Mouse (Mus musculus): ENCODE measurements around the gene Tmem219. TPM values are rescaled to one million over a fixed set of nuclear protein-coding genes. Genes with fewer than 3 reads are reported as not detected.
A peak's percentile ranks its signal among the peaks of the same experiment; 100 is the strongest.

Gene Tmem219
- 10 to 100 TPM; 29.4 to 48.6 (median 37.2) TPM for total RNA-seq (2022)

DNA sequence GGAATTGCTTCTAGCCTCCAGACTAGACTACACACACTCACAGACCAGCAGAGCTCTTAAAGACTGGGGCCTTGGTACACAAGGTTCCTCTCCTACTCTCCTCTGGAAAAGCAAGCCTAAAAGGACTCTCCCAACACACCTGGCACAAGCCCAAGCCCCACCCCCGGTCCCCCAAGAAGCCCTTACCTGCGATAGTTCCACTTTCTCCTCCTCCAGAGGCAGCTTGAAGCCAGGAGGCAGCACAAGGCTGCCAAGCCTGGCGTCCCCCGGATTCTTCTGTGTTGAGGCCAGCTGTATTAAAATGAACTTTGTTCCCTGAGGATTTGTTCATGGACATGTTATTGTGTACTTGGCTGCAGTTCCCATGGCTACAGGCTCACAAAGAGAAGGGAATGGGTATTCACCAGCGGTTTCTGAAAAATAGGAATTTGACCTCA, at the start of gene Tmem219:
TSS of gene Tmem219 (minus strand) at position 294 of the 437 bp plus-strand sequence.
- DNase-seq = no peak

DNA sequence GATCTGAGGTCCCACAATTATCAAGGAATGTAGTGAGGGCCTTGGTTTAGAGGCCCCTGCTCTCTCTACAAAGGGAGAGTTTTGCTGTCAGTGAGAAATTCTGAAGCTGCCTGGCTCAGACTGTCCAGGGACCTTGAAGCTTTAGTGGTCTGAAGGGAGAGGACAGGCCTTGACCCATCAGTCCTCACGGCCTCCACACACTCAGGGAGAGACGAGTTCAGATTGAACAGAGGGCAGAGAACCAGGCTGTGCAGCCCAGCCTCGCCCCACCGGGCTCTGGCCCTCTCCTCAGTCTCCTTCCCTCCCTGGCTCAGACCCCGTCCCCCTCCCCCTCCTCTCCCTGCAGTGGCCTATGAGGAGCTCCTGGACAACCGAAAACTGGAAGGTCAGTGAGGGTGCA, 44.6 kb upstream of the Tmem219 start:
- peak; percentile 60 for DNase-seq

DNA sequence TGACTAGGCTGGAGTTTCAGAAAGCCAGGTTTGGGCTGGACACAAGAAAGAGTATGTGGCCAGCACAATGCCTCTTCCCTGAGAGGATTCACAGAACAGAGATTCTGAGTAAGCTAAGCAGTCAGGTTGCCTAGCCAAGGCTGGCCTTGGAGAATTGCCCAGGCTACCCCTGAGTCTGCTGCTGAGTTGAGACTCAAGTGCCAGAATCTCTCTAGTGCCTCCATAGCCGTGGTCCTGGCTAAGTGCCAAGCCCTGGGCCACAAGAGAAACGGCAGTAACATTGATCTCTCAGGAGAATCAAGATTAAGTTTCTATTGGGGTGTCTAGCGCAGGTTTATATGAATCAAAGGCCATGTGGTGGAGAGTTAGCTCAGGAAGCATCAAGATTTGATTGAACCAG, 42.9 kb upstream of the Tmem219 start:
- DNase-seq = no peak

DNA sequence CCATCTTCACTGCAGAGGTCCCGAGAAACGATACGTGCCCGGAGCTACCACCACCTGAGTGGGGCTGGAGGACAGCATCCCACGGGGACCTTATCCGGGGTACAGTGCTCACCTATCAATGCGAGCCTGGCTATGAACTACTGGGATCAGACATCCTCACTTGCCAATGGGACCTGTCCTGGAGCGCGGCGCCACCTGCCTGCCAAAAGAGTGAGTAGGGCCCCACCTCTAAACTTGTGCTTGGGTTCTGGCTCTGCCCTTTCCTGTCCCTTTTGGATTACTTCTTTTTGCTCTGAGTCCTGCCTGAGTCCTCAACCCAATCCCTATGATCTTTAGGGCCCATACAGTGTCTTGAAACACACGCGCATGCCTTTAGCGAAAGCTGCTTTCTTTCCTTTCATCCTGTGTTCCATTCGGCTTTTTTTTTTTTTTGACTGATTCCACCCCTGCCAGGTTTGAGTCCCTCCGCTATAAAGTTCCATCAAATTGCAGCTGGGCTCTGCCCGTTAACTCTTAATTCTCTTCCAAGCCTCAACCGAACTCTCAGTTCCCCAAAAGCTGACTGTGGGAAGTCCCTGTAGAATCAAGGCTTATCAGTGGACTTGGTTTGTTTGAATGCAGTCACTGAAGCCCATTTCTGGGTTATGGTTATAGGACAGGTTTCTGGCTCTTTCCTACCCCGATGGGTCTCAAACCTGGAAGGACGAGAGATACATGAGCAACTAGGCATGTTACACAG, 41.0 kb upstream of the Tmem219 start:
- no peak for DNase-seq

DNA sequence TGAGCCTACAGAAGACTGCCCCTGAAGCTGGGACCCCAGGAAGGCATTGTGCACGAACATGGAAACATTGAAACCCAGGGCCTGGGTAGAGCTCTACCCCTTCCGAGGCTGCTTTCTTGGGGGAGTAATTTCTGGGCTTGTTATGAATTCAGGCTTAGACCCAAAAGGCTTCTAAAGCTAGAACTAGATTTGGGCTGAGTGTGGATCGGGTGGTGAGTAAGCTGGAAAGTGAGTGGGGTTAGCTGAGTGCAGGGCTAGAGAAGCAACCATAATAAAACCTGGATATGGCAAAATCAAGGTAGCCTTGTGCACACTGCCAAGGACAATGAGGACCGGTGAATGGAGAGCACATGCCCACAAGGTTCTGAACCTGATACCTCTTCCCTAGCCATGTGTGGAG, 39.2 kb upstream of the Tmem219 start:
- DNase-seq = no peak

DNA sequence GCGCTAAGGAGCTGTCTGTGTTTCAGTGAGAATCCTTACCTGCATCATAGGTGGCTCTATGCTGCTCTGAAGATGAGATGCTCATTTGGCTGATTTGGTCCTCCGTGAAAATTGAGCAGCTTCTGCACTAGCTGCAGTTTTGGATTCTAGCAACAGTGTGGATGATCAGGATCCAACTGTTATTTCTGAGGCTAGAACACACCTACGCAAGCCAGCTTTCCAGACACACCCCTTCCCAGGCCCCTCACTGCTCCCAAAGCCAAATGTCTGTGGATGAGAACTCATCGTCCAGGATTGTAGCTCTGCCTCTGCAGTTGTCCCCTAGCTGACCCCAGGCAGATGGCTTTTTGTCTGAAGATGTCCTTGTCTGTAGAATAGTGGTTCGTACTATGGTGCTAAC, 38.4 kb upstream of the Tmem219 start:
- DNase-seq = no peak

DNA sequence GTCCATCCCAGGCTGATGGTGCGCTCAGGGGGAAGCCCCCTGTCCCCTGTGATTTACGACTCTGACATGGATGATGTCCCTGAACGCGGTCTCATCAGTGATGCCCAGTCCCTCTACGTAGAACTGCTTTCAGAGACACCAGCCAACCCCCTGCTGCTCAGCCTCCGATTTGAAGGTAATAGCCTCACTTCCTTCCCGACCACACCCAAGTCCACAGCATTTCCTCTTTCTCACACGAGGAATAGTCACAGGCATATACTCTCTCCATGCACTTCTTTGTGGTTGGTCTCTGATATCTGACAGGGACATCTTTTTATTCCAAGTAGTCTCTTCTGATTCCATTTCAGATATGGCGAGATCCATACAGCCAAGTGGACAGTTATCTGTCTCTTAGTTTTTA, 37.1 kb upstream of the Tmem219 start:
- DNase-seq = no peak

DNA sequence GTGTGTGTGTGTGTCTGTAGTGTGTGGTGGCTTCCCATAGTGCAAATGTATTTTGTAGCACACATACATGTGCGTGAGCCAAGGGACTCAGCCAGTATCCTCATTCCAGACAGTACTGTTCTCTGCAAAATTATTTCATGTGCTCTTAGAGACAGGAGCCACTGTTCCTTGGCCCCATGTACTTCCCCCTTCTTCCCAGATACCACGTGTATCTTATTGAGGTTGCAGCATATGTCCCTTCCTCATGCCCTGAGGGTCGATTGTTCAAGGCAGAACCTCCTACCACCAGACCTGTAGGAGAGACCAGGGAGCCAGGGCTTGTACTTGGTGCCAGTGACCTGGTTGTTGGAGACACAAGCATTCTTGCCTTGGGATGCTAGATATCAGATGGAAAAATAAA, 32.4 kb upstream of the Tmem219 start:
- no peak for DNase-seq

DNA sequence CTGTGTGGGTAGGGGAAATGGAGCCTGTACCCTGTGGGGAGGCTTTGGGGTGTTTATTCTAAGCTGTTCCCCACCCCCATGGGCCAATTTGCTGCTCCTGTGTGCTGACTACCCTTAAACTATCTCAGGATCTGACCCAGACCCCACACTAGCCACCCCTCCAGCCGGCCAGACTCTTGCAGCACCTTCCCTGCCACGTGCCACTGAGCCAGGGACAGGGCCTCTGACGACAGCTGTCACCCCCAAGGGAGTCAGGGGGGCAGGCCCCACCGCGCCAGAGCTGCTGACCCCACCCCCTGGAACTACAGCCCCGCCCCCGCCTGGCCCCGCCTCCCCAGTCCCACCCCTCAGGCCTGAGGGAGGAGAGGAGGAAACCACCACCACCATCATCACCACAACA, 29.9 kb upstream of the Tmem219 start:
- DNase-seq = no peak

DNA sequence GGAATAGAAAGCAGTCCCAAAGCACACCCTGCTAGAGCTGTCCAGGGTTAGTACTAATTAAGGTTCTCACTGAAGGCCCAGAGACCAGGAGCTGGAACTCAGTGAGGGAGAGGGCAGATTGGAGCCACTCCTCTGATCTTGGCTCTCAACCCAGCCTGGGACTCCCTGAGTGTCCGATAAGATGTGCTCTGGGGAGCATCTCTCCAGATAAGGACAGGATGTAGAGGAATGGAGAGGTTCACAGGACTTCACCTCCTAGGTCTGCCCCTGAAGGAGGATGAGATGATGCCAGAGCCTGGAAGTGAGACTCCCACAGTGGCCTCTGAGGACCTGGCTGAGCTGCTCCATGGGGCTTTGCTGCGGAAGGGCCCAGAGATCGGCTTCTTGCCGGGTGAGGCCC, 29.0 kb upstream of the Tmem219 start:
- DNase-seq = no peak

DNA sequence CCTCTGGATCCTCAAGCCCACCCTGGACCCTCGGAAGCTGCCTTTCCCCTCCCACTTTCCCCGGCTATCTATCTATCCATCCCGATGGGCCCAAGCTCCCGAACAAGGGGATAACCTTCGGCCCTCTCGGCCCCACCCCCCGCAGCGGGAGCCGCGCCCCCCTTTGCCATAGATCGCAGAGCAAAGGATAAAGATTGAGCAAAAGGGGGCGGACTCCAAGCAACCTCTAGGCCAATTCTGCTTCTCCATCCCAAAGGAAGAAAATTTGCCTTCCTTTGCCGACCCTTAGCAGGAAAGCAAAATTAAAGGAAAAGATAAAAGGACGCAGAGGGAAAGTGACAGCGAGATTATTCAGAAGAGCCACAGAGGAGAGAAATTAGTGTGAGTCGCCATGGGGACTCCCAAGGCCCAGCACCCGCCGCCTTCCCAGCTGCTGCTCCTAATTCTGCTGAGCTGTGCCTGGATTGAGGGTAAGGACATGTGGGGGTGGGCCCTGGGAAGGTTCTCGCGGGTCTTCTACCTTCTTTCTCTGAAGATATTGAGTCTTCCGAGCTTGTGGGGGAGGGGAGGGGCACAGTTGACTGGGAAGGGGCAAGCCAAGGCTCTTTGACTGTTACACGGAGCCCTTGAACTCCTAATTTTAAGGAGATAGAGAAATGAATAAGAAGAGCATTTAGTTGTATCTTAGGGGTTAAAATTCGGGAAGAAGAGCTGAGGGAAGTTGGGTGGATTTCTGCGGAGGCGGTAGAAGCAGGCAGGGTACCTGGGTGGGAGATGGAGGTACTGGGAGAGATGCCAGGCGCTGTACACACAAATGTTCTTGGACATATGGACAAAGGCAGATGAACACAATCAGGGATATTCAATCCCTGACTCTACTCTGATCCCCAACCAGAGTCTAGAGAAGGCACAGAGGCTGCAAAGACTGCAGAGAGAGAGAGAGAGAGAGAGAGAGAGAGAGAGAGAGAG, 28.2 kb upstream of the Tmem219 start:
- no peak for DNase-seq

DNA sequence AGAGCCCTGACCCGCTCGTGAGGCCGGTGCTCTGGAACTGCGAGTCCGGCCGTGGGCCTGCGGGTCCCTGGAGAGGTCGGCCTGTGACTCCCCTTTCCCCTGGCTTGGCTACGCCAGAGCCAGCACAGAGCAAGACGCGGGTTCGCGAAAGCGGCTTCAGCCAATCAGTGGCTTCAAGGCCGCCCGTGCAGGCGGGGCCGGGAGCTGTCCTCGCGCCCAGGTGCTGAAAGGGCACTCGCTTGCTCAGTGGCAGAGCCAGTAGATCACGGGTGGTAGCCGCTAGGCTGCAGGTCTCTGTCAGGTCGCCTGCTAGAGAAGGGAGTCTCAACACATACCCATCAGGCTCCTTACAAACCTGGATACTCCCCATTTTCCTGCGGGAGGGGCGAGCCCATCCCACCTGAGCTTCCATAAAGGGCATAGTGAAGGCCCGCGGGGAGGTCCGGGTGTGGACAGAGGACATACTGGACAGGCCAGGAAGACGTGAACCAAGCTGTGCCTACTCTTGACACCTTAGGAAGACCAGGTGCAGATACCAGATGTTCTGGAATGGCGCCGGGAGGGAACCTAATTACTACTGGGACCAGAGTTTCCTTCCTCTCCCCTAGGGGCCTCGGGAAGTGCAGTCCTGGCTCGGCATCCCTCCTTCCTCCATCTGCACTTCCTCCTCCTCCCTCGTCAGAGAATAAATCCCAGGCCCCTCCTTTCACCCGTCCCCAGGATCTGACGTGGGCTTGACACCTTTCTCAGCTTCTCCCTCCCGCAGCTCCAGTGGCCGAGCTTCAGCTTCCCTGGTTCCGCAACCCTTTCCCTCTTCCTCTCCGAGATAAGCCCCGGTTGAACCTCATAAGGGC, 27.3 kb upstream of the Tmem219 start, which contains the start of gene Sez6l2:
TSS of gene Sez6l2 (plus strand) at position 771 of the 854 bp plus-strand sequence.
- DNase-seq = peak; percentile 73

DNA sequence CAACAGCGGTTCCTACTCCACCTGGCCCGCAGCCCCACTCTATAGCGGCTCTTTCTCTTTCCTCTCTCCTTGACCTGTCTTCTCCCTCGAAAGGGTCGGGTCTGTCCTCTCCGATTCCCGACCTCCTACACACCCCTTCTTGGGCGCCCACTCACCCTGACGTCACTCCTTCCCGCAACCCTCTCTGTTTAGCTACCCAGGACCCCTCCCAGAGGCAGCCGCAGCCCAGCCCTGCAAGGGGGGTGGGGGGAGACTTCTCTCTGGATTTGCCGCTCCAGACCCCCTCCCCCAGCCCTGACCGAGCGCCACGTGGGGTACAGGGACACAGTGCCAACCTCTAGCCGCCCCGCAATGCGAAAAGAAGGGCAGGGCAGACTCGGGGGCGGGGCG, 26.7 kb upstream of the Tmem219 start, which contains the start of gene Asphd1:
TSS of gene Asphd1 (minus strand) at position 180 of the 390 bp plus-strand sequence.
- DNase-seq = no peak

DNA sequence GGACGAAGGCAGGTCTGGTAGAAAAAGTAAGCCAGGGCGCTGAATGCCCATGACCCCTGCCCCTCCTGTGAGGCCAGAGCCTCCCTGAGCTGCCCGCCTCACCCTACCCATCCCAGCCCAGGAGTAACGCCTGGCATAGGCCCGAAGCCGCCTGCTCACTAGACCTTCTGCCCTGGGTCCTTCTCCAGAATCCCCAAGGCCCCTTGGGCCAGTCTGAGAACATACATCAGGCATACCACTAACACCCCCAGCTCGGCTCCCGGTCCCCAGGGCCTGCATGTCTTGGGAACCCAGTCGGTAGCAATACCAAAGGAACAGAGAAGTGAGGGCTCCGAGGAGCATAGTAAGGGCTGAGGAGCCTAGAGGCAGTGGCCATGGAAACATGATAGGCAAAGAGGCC, 25.9 kb upstream of the Tmem219 start:
- no peak for DNase-seq

DNA sequence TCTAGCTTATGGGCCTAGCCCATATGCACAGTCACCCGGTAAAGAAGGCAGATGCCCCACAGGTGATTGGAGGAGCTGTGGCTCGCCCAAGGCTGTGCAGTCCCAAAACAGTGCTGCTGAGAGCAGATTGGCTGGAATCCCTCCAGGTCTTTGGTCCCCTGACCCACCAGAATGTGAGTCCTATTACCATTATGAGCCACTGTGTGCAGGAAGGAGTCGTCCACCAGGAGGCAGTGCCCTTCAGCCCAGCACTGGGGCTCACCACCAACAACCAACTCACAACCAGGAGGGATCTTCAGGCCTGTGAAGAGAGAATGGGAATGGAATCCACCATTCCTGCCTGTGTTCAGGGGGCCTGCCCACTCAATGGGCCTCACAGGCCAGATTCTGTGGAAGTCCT, 23.8 kb upstream of the Tmem219 start:
- DNase-seq = no peak

DNA sequence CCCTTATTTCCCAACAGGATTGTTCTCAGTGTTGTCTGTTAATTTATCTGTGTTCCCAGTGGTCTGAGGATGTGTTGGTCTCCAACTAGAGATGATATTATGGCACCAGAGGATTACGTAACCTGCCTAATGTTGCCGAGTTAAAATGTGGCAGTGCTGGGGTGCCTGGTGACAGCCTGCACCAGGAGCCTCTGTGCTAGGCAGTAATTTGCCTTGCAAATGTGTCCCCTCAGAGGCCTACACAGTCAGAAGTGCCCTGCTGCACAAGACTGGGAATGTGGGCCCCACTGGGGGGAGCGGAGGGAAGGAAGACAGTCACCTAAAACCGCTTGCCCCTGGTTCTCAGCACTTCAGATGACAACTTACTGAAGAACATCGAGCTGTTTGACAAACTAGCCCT, 19.1 kb upstream of the Tmem219 start:
- no peak for DNase-seq

DNA sequence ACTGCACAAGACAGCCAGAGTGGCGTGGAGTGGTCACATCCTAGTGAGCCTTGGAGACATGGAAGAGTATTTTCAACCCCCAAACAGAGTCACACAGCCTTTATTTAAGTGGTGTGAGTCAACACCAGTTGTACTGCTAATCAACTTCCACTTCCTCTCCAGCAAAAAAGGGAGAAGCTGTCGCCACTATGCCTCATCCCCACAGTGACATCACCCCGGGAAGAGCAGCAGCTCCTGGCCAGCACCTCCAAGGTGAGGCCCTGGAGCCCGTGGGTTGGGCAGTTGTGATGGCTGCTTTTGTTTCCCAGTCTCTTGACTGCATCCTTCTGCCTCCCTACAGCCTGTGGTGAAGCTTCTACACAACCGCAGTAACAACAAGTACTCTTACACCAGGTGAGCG, 18.5 kb upstream of the Tmem219 start:
- DNase-seq = no peak

DNA sequence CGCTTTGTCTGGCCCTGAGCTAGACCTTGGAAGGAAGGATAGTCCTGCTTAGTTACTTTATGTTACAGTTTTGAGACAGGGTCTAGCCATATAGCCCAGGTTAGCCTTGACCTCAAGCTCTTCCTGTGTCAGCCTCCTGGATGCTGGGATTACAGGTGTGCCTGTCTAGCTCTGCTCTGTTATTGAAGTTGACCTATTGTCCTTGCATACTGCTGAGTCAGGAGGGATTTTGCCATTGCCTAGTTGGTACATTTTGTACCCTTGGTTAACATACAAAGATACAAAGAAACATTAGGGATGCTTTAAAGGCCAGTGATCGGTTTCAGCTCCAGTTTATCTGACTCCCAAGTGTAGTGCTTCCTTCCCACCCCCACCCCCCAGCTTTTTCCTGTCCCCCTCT, 9.9 kb upstream of the Tmem219 start:
- no peak for DNase-seq

DNA sequence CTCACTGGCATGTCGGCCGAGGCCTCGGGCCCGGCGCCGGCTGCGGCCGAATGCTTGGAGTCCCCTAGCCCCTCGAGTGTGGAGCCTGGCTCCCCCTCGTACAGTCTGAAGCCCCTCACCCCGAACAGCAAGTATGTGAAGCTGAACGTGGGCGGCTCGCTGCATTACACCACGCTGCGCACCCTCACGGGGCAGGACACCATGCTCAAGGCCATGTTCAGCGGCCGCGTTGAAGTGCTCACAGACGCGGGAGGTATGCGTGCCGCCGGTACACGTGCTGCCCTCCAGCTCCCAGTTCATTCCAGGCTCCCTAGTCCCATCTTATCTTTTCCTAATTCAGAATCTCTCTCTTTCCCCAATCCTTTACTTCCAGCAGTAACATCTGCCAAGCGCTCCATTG, 6.3 kb upstream of the Tmem219 start:
- no peak for DNase-seq

DNA sequence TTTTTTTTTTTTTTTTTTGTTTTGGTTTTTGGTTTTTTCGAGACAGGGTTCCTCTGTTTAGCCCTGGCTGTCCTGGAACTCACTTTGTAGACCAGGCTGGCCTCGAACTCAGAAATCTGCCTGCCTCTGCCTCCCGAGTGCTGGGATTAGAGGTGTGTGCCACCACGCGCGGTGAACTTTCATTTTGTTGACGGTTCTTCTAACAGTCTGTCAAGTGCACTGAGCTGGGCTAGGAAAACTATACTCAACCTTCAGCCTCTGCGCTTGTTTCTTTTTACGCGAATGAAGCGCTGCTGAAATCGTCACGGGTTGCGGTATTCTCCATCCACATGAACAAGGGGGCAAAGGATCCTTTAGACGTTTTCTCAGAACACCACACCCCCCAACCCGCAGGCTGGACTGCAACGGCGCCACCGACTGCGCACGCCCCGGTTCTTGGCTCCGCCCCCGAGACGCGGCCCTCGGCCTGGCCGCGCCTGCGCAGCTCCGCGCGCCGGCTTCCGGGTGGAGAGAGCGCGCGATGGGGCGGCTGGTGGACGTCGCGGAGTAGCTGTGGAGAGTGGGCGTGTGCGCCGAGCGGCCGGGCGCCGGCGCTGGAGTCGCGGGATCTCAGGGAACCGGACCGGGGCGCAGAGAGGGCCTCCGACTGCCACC, 5.8 kb upstream of the Tmem219 start, which contains the start of gene Kctd13:
TSS of gene Kctd13 (plus strand) at position 496 of the 654 bp plus-strand sequence.
- DNase-seq = peak; percentile 85

DNA sequence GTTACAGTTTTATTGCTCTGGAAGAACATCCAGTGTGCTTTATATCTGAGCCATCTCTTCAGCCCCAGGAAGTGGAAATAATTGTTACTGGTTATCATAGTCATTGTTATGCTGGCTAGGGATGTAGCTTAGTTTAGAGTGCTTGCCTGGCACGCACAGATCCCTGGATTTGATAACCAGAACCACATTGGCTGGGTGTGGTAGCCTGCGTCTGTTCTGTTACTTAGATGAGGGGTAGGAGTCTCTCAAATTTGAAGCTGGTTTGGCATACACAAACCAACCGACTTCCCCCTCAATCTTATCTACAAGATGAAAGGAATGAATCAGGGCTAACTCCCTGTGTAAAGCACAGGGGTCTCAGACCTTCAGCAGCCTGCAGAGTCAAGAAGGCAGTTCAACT, 3.6 kb upstream of the Tmem219 start:
- DNase-seq = no peak

DNA sequence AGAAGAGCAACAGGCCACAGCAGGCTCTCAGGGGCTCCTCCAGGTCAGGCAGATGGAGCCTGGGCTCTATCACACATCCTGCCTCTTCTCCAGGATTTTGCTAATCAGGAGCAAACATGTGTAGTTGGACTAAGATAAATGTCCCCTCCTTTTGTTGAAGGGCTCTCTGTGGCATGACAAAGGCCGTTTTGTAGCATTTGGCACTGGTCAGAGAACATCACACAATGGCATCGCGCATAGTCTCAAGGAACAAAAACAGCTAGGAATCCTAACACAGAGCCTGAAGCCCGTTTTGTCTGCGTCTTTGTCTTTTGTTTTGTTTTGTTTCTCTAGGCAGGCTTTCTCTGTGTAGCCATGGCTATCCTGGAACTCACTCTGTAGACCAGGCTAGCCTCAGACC, 1.3 kb upstream of the Tmem219 start:
- DNase-seq = no peak
